Mouse (Mus musculus) kidney, adult 2 months (tissue): ENCODE measurements around the gene Hoxd3.

ENCODE experiments used
- CTCF ChIP-seq: fragments of 200-500 bp; conservative IDR thresholded peaks from 2 replicates; pipeline ENCODE4 v1.5.1; 2011; ENCODE audit warnings: low read depth, mild to moderate bottlenecking, control low read depth, low read length, moderate library complexity, mixed read lengths; ENCODE audit not compliant: insufficient read depth, insufficient read length
- POLR2A ChIP-seq: fragments of 200-500 bp; IDR thresholded peaks from one replicate; pipeline ENCODE4 v1.6.1; 2011; ENCODE audit warnings: low read depth, low read length, control low read depth

DNA sequence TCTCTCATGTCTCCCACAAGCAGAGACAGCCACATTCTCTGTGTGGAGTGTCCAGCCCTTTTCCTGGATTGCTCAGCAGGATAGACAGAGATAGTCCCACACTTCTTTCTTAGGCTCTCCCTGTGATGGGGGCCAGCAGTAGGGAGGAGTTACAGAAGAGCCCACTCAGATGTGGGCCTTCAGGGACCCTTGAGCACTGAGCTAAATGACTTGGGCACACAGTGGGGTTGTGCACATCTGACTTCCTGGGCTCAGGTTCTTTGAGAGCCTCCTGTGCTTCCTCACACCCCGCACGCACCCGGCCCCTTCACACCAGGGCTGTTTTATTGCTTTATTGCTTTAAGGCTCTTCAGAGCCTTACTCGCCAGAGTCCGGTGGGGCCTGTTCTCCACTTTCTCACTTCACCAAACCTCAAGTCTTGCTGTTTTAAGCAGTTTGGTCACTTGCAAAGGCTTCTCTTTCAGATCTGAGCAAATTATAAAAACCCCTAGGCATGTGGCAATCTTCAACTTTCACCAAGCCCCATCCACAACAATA is 9.3 kb downstream of the Hoxd3 start:
- TF ChIP-seq POLR2A (no peak), CTCF (no peak)
